Mouse (Mus musculus) lung, postnatal 4 days (tissue): Measurements from ENCODE around the gene Nosip.
"Not testable (repeated sequence)": the region's sequence is repeated elsewhere in the genome, so short reads cannot be mapped to it uniquely, and the experiment has no call there.

Experiments used
- DNase-seq, 2 experiments: peaks; one replicate each; pipeline ENCODE4 v3.0.0; 2021

Gene Nosip

GRCm38 (mm10) chr7:45119780-45120709 is 57.8 kb downstream of the Nosip start:
- DNase-seq, result no peak

GRCm38 (mm10) chr7:45121404-45121803 is 59.2 kb downstream of the Nosip start:
- DNase-seq, result peak; percentile 82 to 90

DNA sequence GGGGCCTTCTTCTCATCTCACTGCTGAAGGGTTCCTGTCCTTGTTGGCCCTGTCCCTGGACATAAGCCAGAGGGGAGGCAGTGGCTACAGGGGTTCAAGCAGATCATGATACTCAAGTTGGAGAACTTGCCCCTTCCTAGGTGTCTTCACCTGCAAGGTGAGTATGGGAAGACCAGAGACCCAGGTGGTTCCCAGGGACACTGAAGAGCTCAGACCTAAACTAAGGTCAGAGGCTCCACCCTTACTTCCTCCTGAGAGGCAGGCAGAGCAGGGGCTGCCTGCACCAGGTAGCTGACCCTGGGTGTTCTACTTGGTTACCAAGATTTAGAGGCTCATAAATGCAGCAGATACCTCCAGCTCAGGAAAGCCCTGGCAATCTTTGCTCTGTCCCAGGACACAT is 59.7 kb downstream of the Nosip start:
- DNase-seq, result no peak

DNA sequence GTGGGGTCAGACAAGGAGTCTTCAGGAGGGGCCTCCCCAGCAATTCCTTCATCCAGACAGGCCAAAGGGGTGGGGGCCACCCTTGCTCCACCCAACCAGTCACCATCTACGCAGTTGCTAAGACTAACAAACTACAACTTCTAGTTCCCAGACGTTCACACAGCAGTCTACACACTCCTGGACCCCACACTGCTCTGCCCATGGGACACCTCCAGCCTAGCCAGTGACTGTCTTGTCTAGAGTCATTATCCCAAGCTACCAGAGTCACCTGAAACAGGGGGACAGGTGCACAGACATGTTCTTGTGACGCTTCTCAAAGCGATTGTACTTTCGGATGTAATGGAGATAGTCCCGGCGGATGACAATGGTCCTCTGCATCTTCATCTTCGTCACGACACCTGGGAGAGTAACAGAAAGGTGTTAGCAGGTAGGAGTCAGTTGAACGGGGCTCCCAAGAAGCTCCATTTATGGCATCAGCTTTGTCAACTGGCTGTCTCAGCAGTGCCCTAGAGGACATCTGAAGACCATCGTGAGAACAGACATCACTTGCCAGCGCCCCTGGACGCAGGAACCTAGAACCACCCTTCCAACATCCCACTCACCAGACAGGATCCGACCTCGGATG is 60.4 kb downstream of the Nosip start:
- no peak for DNase-seq

DNA sequence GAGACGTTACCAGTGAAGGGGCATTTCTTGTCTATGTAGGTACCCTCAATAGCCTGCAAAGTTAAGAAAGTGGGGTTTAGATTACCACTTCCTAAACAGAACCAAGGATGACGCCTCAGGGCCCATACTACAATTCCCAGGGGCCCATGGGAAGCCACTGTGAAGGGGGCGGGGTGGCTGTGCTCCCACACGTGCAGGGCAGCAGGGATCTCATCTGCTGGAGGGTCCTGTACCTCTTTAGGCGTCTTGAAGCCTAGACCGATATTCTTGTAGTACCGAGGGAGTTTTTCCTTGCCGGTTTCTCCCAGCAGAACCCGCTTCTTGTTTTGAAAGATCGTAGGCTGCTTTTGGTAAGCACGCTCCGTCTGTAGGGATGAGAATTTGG is 60.9 kb downstream of the Nosip start:
- peak; percentile 40 to 52 for DNase-seq

- peak; percentile 99 for DNase-seq
Measured at GRCm38 (mm10) chr7:45124224-45125143, 62.3 kb downstream of the Nosip start, which contains the start of gene Rps11. Gene Rps11, minus strand, starts transcription at chr7:45124439.

DNA sequence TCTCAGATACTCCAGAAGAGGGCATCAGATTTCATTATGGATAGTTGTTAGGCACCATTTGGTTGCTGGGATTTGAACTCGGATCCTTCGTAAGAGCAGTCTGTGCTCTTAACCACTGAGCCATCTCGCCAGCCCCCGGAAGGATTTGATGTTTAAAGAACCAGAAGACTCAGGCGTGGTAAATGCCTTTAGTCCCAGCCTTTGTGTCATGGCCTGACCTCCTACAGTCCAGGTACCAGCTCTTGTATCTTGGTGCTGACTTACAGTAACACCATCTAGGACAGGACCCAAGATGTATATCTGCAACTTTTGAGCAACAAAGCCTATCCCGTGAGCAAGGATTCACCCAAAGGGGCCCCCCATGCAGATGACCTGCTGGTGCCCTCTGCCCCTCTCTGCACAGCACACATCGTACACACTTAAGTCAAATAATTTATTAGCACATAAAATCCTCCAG is 62.9 kb downstream of the Nosip start:
- DNase-seq, result no peak

- not testable (repeated sequence) for DNase-seq
Measured at GRCm38 (mm10) chr7:45125649-45126048, 63.4 kb downstream of the Nosip start.

- DNase-seq, result no peak
Measured at GRCm38 (mm10) chr7:45126147-45126843, 64.1 kb downstream of the Nosip start.

- DNase-seq, result peak in 1 of 2 experiments; percentile 23
Measured at GRCm38 (mm10) chr7:45126844-45127699, 64.8 kb downstream of the Nosip start.
